Mouse (Mus musculus): Measurements from ENCODE around the gene Crybb3. TPM values are rescaled to one million over a fixed set of nuclear protein-coding genes. Genes with fewer than 3 reads are reported as not detected.

Gene Crybb3
- polyA plus RNA-seq (2015; fragmentation: Nextera tagmentation; extraction: Ambion mirVana), result 0.60 and 2.3 TPM in 2 replicates

GRCm38 (mm10) chr5:113081439-113081838 is at the start of gene Crybb3:
TSS of gene Crybb3 (minus strand) at chr5:113081584.
- no peaks in the 10 kb centered on the region for H3K9me3 ChIP-seq (replicated peaks; ENCODE audit: control insufficient read depth, low read length, poor library complexity, severe bottlenecking)
- ATAC-seq, result no peak
- 84% methylated on average over 8 of the region's 8 CpGs for WGBS
- H3K4me3 ChIP-seq (ENCODE audit: low read depth, low read length), result no peak within 1 kb of the TSS
- no peaks in the 10 kb centered on the region for H3K36me3 ChIP-seq (ENCODE audit: control insufficient read depth, insufficient read depth, low read length)
- no peak within 1 kb of the TSS for H3K4me2 ChIP-seq (ENCODE audit: low read length)
- H3K27ac ChIP-seq (ENCODE audit: low read length), result no peak within 1 kb of the TSS
- no peaks in the 10 kb centered on the region for H3K27me3 ChIP-seq (ENCODE audit: control insufficient read depth, insufficient read depth, low read depth, low read length)
- H3K9ac ChIP-seq (ENCODE audit: low read depth, low read length), result no peak within 1 kb of the TSS
- peaks cover 3% of the 10 kb centered on the region; the same call in 1 of the 2 replicates for H3K4me1 ChIP-seq (ENCODE audit: control insufficient read depth, insufficient read depth, low read length)

GRCm38 (mm10) chr5:113128426-113128825 is 47.0 kb upstream of the Crybb3 start:
- Histone ChIP-seq H3K27ac (ENCODE audit: low read length) (no peak overlapping the region), H3K36me3 (ENCODE audit: control insufficient read depth, insufficient read depth, low read length) (no peaks in the 10 kb centered on the region), H3K4me1 (ENCODE audit: control insufficient read depth, insufficient read depth, low read length) (no peaks in the 10 kb centered on the region), H3K4me3 (ENCODE audit: low read depth, low read length) (no peak overlapping the region), H3K9me3 (replicated peaks; ENCODE audit: control insufficient read depth, low read length, poor library complexity, severe bottlenecking) (no peaks in the 10 kb centered on the region), H3K27me3 (ENCODE audit: control insufficient read depth, insufficient read depth, low read depth, low read length) (no peaks in the 10 kb centered on the region), H3K9ac (ENCODE audit: low read depth, low read length) (no peak overlapping the region), H3K4me2 (ENCODE audit: low read length) (no peak overlapping the region)
- ATAC-seq, result no peak
- 66% methylated on average over 4 of the region's 4 CpGs for WGBS

GRCm38 (mm10) chr5:113126476-113126875 is 45.1 kb upstream of the Crybb3 start:
- H3K27me3 ChIP-seq (ENCODE audit: control insufficient read depth, insufficient read depth, low read depth, low read length), result no peaks in the 10 kb centered on the region
- H3K4me2 ChIP-seq (ENCODE audit: low read length), result no peak overlapping the region
- H3K27ac ChIP-seq (ENCODE audit: low read length), result no peak overlapping the region
- H3K9me3 ChIP-seq (replicated peaks; ENCODE audit: control insufficient read depth, low read length, poor library complexity, severe bottlenecking), result no peaks in the 10 kb centered on the region
- H3K9ac ChIP-seq (ENCODE audit: low read depth, low read length), result no peak overlapping the region
- no peaks in the 10 kb centered on the region for H3K36me3 ChIP-seq (ENCODE audit: control insufficient read depth, insufficient read depth, low read length)
- no peak for ATAC-seq
- no peaks in the 10 kb centered on the region; the same call in 1 of the 2 replicates for H3K4me1 ChIP-seq (ENCODE audit: control insufficient read depth, insufficient read depth, low read length)
- WGBS, result 97% methylated on average over 12 of the region's 12 CpGs
- no peak overlapping the region for H3K4me3 ChIP-seq (ENCODE audit: low read depth, low read length)

GRCm38 (mm10) chr5:113123693-113124092 is 42.3 kb upstream of the Crybb3 start:
- no peaks in the 10 kb centered on the region for H3K36me3 ChIP-seq (ENCODE audit: control insufficient read depth, insufficient read depth, low read length)
- H3K27ac ChIP-seq (ENCODE audit: low read length), result no peak overlapping the region

GRCm38 (mm10) chr5:113122326-113123054 is 41.1 kb upstream of the Crybb3 start:
- no peaks in the 10 kb centered on the region for H3K36me3 ChIP-seq (ENCODE audit: control insufficient read depth, insufficient read depth, low read length)
- H3K4me2 ChIP-seq (ENCODE audit: low read length), result no peak overlapping the region
- no peak for ATAC-seq
- H3K4me3 ChIP-seq (ENCODE audit: low read depth, low read length), result no peak overlapping the region
- 51% methylated on average over 12 of the region's 12 CpGs for WGBS
- no peaks in the 10 kb centered on the region for H3K9me3 ChIP-seq (replicated peaks; ENCODE audit: control insufficient read depth, low read length, poor library complexity, severe bottlenecking)
- peaks cover 3% of the 10 kb centered on the region; the same call in 1 of the 2 replicates for H3K4me1 ChIP-seq (ENCODE audit: control insufficient read depth, insufficient read depth, low read length)
- H3K27me3 ChIP-seq (ENCODE audit: control insufficient read depth, insufficient read depth, low read depth, low read length), result no peaks in the 10 kb centered on the region
- H3K27ac ChIP-seq (ENCODE audit: low read length), result no peak overlapping the region
- no peak overlapping the region for H3K9ac ChIP-seq (ENCODE audit: low read depth, low read length)

More at GRCm38 (mm10) chr5:113123693-113124092, 42.3 kb upstream of the Crybb3 start:
- ATAC-seq, result no peak
- no peak overlapping the region for H3K4me3 ChIP-seq (ENCODE audit: low read depth, low read length)
- H3K4me1 ChIP-seq (ENCODE audit: control insufficient read depth, insufficient read depth, low read length), result peaks cover 3% of the 10 kb centered on the region; the same call in 1 of the 2 replicates
- H3K27me3 ChIP-seq (ENCODE audit: control insufficient read depth, insufficient read depth, low read depth, low read length), result no peaks in the 10 kb centered on the region
- 76% methylated on average over 10 of the region's 10 CpGs for WGBS
- H3K9me3 ChIP-seq (replicated peaks; ENCODE audit: control insufficient read depth, low read length, poor library complexity, severe bottlenecking), result no peaks in the 10 kb centered on the region
- H3K9ac ChIP-seq (ENCODE audit: low read depth, low read length), result no peak overlapping the region
- H3K4me2 ChIP-seq (ENCODE audit: low read length), result no peak overlapping the region

- no peak overlapping the region for H3K9ac ChIP-seq (ENCODE audit: low read depth, low read length)
- H3K36me3 ChIP-seq (ENCODE audit: control insufficient read depth, insufficient read depth, low read length), result no peaks in the 10 kb centered on the region
- H3K4me2 ChIP-seq (ENCODE audit: low read length), result no peak overlapping the region
- WGBS, result 76% methylated on average over 6 of the region's 6 CpGs
- H3K27me3 ChIP-seq (ENCODE audit: control insufficient read depth, insufficient read depth, low read depth, low read length), result no peaks in the 10 kb centered on the region
- ATAC-seq, result no peak
- H3K27ac ChIP-seq (ENCODE audit: low read length), result no peak overlapping the region
- H3K4me3 ChIP-seq (ENCODE audit: low read depth, low read length), result no peak overlapping the region
- H3K4me1 ChIP-seq (ENCODE audit: control insufficient read depth, insufficient read depth, low read length), result peaks cover 3% of the 10 kb centered on the region; the same call in 1 of the 2 replicates
- H3K9me3 ChIP-seq (replicated peaks; ENCODE audit: control insufficient read depth, low read length, poor library complexity, severe bottlenecking), result no peaks in the 10 kb centered on the region
Observed at GRCm38 (mm10) chr5:113121591-113121875, 40.1 kb upstream of the Crybb3 start.

GRCm38 (mm10) chr5:113120741-113121590 is 39.6 kb upstream of the Crybb3 start:
- Histone ChIP-seq H3K4me1 (ENCODE audit: control insufficient read depth, insufficient read depth, low read length) (peaks cover 3% of the 10 kb centered on the region; the same call in 1 of the 2 replicates), H3K27ac (ENCODE audit: low read length) (no peak overlapping the region), H3K4me3 (ENCODE audit: low read depth, low read length) (no peak overlapping the region), H3K9ac (ENCODE audit: low read depth, low read length) (no peak overlapping the region), H3K36me3 (ENCODE audit: control insufficient read depth, insufficient read depth, low read length) (no peaks in the 10 kb centered on the region), H3K4me2 (ENCODE audit: low read length) (no peak overlapping the region), H3K27me3 (ENCODE audit: control insufficient read depth, insufficient read depth, low read depth, low read length) (no peaks in the 10 kb centered on the region), H3K9me3 (replicated peaks; ENCODE audit: control insufficient read depth, low read length, poor library complexity, severe bottlenecking) (no peaks in the 10 kb centered on the region)
- ATAC-seq, result no peak
- 39% methylated on average over 15 of the region's 15 CpGs for WGBS

- Histone ChIP-seq H3K4me2 (ENCODE audit: low read length) (no peak overlapping the region), H3K36me3 (ENCODE audit: control insufficient read depth, insufficient read depth, low read length) (no peaks in the 10 kb centered on the region), H3K4me3 (ENCODE audit: low read depth, low read length) (no peak overlapping the region), H3K27ac (ENCODE audit: low read length) (no peak overlapping the region), H3K27me3 (ENCODE audit: control insufficient read depth, insufficient read depth, low read depth, low read length) (no peaks in the 10 kb centered on the region), H3K9me3 (replicated peaks; ENCODE audit: control insufficient read depth, low read length, poor library complexity, severe bottlenecking) (no peaks in the 10 kb centered on the region), H3K9ac (ENCODE audit: low read depth, low read length) (no peak overlapping the region), H3K4me1 (ENCODE audit: control insufficient read depth, insufficient read depth, low read length) (peaks cover 3% of the 10 kb centered on the region; the same call in 1 of the 2 replicates)
- WGBS, result 40% methylated on average over 13 of the region's 13 CpGs
- ATAC-seq, result no peak
Observed at GRCm38 (mm10) chr5:113119861-113120465, 38.6 kb upstream of the Crybb3 start.
